Mouse (Mus musculus) liver, adult 2 months (tissue): Measurements from ENCODE around the gene Alpk1. TPM values are rescaled to one million over a fixed set of nuclear protein-coding genes. Genes with fewer than 3 reads are reported as not detected.

Source experiments
- DNase-seq: peaks from one replicate; pipeline ENCODE4 v3.0.0-alpha.2; 2011; ENCODE audit warnings: low read depth, low spot score; ENCODE audit errors: extremely low read depth
- H3K27ac ChIP-seq: fragments of 200-500 bp; replicated peaks from 2 replicates; pipeline ENCODE4 v1.5.1; 2012; ENCODE audit warnings: low read depth, mild to moderate bottlenecking, control low read depth, inconsistent platforms, low read length; ENCODE audit not compliant: insufficient read depth
- H3K27me3 ChIP-seq: fragments of 200-500 bp; 2 replicates; pipeline ENCODE4 v1.6.1; 2012; ENCODE audit warnings: mild to moderate bottlenecking, moderate library complexity, low read length, inconsistent platforms; ENCODE audit not compliant: control insufficient read depth, insufficient read depth
- H3K36me3 ChIP-seq: fragments of 200-500 bp; 2 replicates; pipeline ENCODE4 v1.6.1; 2012; ENCODE audit warnings: low read length, inconsistent platforms; ENCODE audit not compliant: control insufficient read depth, insufficient read depth
- H3K4me1 ChIP-seq: fragments of 200-500 bp; 2 replicates; pipeline ENCODE4 v1.6.1; 2011; ENCODE audit warnings: low read length; ENCODE audit not compliant: control insufficient read depth, insufficient read depth
- H3K4me3 ChIP-seq: fragments of 200-500 bp; 2 replicates; pipeline ENCODE4 v1.5.1; 2011; ENCODE audit warnings: low read depth, mild to moderate bottlenecking, control low read depth, low read length, moderate library complexity; ENCODE audit not compliant: insufficient read depth
- H3K79me2 ChIP-seq: fragments of 200-500 bp; 2 replicates; pipeline ENCODE4 v1.6.1; 2012; ENCODE audit warnings: inconsistent platforms, mild to moderate bottlenecking, low read length, moderate library complexity; ENCODE audit not compliant: control insufficient read depth, insufficient read depth
- H3K9ac ChIP-seq: fragments of 200-500 bp; 2 replicates; pipeline ENCODE4 v1.6.1; 2012; ENCODE audit warnings: low read depth, mild to moderate bottlenecking, control low read depth, inconsistent platforms, low read length
- CTCF ChIP-seq: fragments of 200-500 bp; IDR thresholded peaks from 2 replicates; pipeline ENCODE4 v1.5.1; 2011; ENCODE audit warnings: low read depth, low read length, control low read depth
- POLR2A ChIP-seq: fragments of 200-500 bp; IDR thresholded peaks from 2 replicates; pipeline ENCODE4 v1.6.1; 2011; ENCODE audit warnings: low read length, control low read depth; ENCODE audit not compliant: insufficient read depth; ENCODE audit errors: extremely low read depth
- WGBS: fragments of 180-500 bp; shearing (Covaris S2); methylation state at CpG from one replicate; pipeline ENCODE4 v1.1.7; 2018; 5-methylcytosine and 5-hydroxymethylcytosine counted together
- polyA plus RNA-seq: library from polyadenylated mRNA; depleted of rRNA; stranded (reverse); fragments of >200 nt; gene quantifications from 2 replicates; pipeline ENCODE4 v1.2.3, GENCODE M21; 2012
- total RNA-seq: library from RNA; depleted of rRNA; stranded (reverse); fragments of >200 nt; gene quantifications from 2 replicates; pipeline ENCODE4 v1.2.3, GENCODE M21; 2014

Alpk1 gene
- total and polyA plus RNA-seq, 2 experiments, result 0.39 to 1.9 TPM

GRCm38 (mm10) chr3:127759212-127759611, 21.1 kb downstream of the Alpk1 start:
- Histone ChIP-seq H3K9ac (no peak overlapping the region), H3K27me3 (no peaks in the 10 kb centered on the region), H3K27ac (no peak overlapping the region), H3K4me1 (no peaks in the 10 kb centered on the region), H3K79me2 (no peaks in the 10 kb centered on the region), H3K4me3 (no peak overlapping the region), H3K36me3 (no peaks in the 10 kb centered on the region)
- TF ChIP-seq POLR2A (no peak), CTCF (peak; percentile 17; the same call in 1 of the 2 replicates)
- WGBS, result 21% methylated on average over 8 of the region's 8 CpGs
- peak; percentile 22 for DNase-seq

DNA sequence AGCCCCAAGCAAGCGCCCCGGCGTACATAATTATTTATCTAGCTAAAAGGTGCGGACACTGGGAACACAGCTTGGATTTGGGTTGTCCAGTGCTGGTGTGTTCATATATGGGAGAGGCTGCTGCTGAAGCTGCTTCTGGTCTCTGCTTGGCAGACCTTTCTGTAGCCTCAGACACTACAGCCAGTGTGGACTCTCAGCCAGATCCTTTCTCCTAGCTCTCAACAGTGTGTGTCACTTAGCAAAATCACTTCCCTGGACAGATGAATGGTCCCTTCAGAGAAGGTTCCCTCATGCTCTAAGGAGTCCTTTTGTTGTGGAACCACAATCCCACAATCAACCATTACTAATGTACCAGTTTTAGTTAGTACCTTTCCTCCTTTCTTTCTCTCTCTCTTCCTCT, 21.5 kb downstream of the Alpk1 start:
- Histone ChIP-seq H3K79me2 (no peaks in the 10 kb centered on the region), H3K36me3 (no peaks in the 10 kb centered on the region), H3K9ac (no peak overlapping the region), H3K27me3 (no peaks in the 10 kb centered on the region), H3K27ac (no peak overlapping the region), H3K4me3 (no peak overlapping the region), H3K4me1 (no peaks in the 10 kb centered on the region)
- TF ChIP-seq POLR2A (no peak), CTCF (no peak)
- WGBS, result 34% methylated on average over 4 of the region's 4 CpGs
- no peak for DNase-seq

DNA sequence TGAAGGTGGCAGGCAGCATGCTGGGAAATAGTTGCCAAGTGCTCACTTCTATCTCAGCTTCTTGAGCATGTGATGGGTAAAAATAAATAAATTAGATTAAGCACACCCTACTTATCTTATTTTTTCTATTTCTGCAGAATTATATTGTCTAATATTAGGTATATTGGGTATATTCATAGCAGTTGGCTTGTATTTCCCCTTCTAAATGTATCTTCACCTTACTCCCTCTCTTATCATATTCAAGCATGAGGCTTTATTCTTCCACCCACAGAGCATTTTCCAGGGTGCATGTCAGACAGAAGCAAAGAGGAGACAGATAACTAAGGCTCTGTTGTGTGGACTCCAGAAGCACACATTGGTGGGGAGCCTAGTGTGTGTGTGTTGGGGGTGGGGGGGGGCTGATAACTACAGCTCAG, 22.4 kb downstream of the Alpk1 start:
- H3K27me3 ChIP-seq, result no peaks in the 10 kb centered on the region
- H3K4me1 ChIP-seq, result no peaks in the 10 kb centered on the region
- no peak overlapping the region for H3K4me3 ChIP-seq
- H3K79me2 ChIP-seq, result no peaks in the 10 kb centered on the region
- no peak for DNase-seq
- H3K9ac ChIP-seq, result no peak overlapping the region
- H3K27ac ChIP-seq, result no peak overlapping the region
- H3K36me3 ChIP-seq, result no peaks in the 10 kb centered on the region
- TF ChIP-seq POLR2A, result no peak
- no peak for TF ChIP-seq CTCF

- WGBS, result 83% methylated on average over 6 of the region's 6 CpGs
- DNase-seq, result no peak
- no peaks in the 10 kb centered on the region for H3K27me3 ChIP-seq
- no peak overlapping the region for H3K4me3 ChIP-seq
- no peaks in the 10 kb centered on the region for H3K4me1 ChIP-seq
- no peaks in the 10 kb centered on the region for H3K36me3 ChIP-seq
- H3K27ac ChIP-seq, result no peak overlapping the region
- TF ChIP-seq POLR2A (no peak), CTCF (no peak)
- no peaks in the 10 kb centered on the region for H3K79me2 ChIP-seq
- H3K9ac ChIP-seq, result no peak overlapping the region
Measured at GRCm38 (mm10) chr3:127756458-127756857, 23.9 kb downstream of the Alpk1 start.

DNA sequence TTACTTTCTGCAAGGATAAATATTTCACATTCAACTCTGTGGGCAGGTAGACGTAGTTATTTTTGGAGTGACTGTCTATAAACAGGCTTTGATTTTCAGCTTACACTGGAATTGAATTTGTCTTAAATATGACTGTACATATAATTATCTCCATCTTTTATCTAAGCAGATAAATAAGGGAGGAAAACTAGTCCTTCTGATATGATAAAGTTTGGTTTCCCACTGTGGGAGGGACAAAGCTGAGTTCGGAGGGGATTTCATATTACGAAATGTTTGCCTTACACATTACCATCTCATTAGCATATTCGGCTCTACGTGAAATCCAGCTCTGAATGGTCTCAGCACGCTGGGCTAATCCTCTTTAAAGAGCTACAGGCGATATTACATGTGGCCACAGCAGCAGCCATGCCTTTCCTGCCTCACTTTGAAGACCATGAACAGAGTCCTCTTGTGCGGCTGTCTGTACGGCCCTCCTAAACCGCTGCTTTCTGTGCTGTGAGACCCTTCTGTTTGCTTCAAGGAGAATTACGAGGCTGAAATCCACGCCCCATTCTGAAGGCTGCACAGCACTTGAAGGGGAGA, 30.3 kb downstream of the Alpk1 start:
- DNase-seq, result no peak
- WGBS, result 33% methylated on average over 12 of the region's 12 CpGs
- no peaks in the 10 kb centered on the region for H3K79me2 ChIP-seq
- TF ChIP-seq CTCF, result no peak
- TF ChIP-seq POLR2A, result no peak
- H3K27me3 ChIP-seq, result peaks cover 4% of the 10 kb centered on the region; the same call in 1 of the 2 replicates
- H3K36me3 ChIP-seq, result no peaks in the 10 kb centered on the region
- no peak overlapping the region for H3K27ac ChIP-seq
- no peak overlapping the region for H3K9ac ChIP-seq
- H3K4me3 ChIP-seq, result no peak overlapping the region
- no peaks in the 10 kb centered on the region for H3K4me1 ChIP-seq

- H3K27me3 ChIP-seq, result peaks cover 4% of the 10 kb centered on the region; the same call in 1 of the 2 replicates
- no peak overlapping the region for H3K4me3 ChIP-seq
- DNase-seq, result no peak
- H3K27ac ChIP-seq, result no peak overlapping the region
- no peaks in the 10 kb centered on the region for H3K79me2 ChIP-seq
- H3K36me3 ChIP-seq, result no peaks in the 10 kb centered on the region
- WGBS, result 50% methylated on average over 9 of the region's 9 CpGs
- H3K9ac ChIP-seq, result no peak overlapping the region
- H3K4me1 ChIP-seq, result no peaks in the 10 kb centered on the region
- TF ChIP-seq CTCF, result no peak
- no peak for TF ChIP-seq POLR2A
Measured at GRCm38 (mm10) chr3:127749266-127749665, 31.1 kb downstream of the Alpk1 start.
